Mouse (Mus musculus): ENCODE data around the gene Mmd2. TPM values are rescaled to one million over a fixed set of nuclear protein-coding genes. Genes with fewer than 3 reads are reported as not detected.

The Mmd2 gene
- polyA plus RNA-seq, 1 experiment from 2014 or later: 1.7 TPM

DNA sequence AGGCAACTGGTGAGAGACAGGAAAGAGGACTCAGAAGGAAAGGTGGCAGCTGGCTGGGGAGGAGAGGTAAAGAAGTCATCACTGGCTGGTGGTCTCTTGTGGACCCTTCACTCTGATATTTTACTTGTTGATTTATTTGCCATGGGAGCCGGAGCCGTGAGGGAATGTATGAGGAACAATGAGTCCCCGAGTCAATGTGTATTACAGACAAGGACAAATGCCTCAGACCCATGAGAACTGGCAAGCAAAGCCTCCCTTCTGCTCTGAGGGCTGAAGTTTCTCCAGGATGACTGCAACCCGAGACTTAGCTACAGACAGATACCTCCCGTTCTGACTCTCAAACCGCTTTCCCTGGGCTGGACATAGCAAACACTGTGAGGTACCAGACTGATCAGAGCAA is 7.7 kb upstream of the Mmd2 start:
- ATAC-seq: no peak
- Histone ChIP-seq H3K4me3 (ENCODE audit: low read length) (no peak overlapping the region), H3K27ac (ENCODE audit: low read length) (no peak overlapping the region), H3K9me3 (ENCODE audit: control insufficient read depth, low read length) (no peaks in the 10 kb centered on the region), H3K4me1 (ENCODE audit: control insufficient read depth, insufficient read depth, low read length) (no peaks in the 10 kb centered on the region), H3K9ac (ENCODE audit: low read depth, low read length) (no peak overlapping the region), H3K27me3 (replicated peaks; ENCODE audit: control insufficient read depth, insufficient read depth, low read length) (no peaks in the 10 kb centered on the region), H3K4me2 (ENCODE audit: low read depth, low read length) (no peak overlapping the region), H3K36me3 (ENCODE audit: control insufficient read depth, insufficient read depth, low read length) (no peaks in the 10 kb centered on the region)
- WGBS: 51% methylated on average over 6 of the region's 6 CpGs

DNA sequence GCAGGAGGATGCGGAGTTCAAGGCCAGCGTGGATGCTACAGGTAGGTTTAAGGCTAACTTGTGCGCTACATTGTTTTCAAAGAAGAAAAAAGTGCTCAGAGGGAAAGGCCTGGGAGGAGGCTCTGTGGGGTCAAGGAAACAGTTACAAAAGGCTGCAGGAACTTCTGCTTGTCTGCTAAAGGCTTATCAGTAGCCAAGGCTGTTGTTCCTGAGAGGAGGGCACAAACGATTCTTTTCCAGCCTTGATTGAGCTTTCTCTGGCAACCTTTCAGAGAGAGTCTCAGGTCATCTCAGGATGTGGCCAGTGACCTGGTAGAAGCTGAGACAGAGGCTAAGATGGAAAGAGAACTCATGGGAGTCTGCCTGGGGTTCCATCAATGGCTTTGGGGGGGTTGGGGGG is 7.0 kb upstream of the Mmd2 start:
- H3K27ac ChIP-seq (ENCODE audit: low read length): no peak overlapping the region
- H3K36me3 ChIP-seq (ENCODE audit: control insufficient read depth, insufficient read depth, low read length): no peaks in the 10 kb centered on the region
- ATAC-seq: no peak
- WGBS: 84% methylated on average over 4 of the region's 4 CpGs
- H3K9ac ChIP-seq (ENCODE audit: low read depth, low read length): no peak overlapping the region
- no peaks in the 10 kb centered on the region for H3K27me3 ChIP-seq (replicated peaks; ENCODE audit: control insufficient read depth, insufficient read depth, low read length)
- H3K4me1 ChIP-seq (ENCODE audit: control insufficient read depth, insufficient read depth, low read length): no peaks in the 10 kb centered on the region
- no peak overlapping the region for H3K4me2 ChIP-seq (ENCODE audit: low read depth, low read length)
- no peaks in the 10 kb centered on the region for H3K9me3 ChIP-seq (ENCODE audit: control insufficient read depth, low read length)
- no peak overlapping the region for H3K4me3 ChIP-seq (ENCODE audit: low read length)

DNA sequence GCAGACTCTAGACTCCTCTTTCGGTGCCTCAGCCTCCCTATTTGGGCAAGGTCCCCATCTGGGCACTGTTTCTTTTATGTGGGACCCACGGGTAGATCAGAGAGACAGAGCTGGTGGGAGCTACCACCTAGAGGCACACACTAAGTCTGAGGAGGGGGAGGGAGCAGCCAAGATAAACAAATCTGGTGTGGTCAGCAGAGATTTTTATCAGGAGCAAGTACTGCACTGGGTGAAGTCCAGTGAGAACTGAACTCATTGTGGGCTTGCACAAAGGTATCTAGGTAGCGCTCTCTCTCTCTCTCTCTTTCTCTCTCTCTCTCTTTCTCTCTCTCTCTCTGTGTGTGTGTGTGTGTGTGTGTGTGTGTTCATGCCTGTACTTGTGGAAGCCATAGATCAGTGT is 5.9 kb upstream of the Mmd2 start:
- H3K9me3 ChIP-seq (ENCODE audit: control insufficient read depth, low read length): no peaks in the 10 kb centered on the region
- H3K27me3 ChIP-seq (replicated peaks; ENCODE audit: control insufficient read depth, insufficient read depth, low read length): no peaks in the 10 kb centered on the region; the same call in 1 of the 2 replicates
- no peak overlapping the region for H3K9ac ChIP-seq (ENCODE audit: low read depth, low read length)
- no peak overlapping the region for H3K4me2 ChIP-seq (ENCODE audit: low read depth, low read length)
- H3K36me3 ChIP-seq (ENCODE audit: control insufficient read depth, insufficient read depth, low read length): no peaks in the 10 kb centered on the region
- WGBS: 58% methylated on average over 3 of the region's 3 CpGs
- H3K27ac ChIP-seq (ENCODE audit: low read length): no peak overlapping the region
- H3K4me3 ChIP-seq (ENCODE audit: low read length): no peak overlapping the region
- ATAC-seq: no peak
- H3K4me1 ChIP-seq (ENCODE audit: control insufficient read depth, insufficient read depth, low read length): no peaks in the 10 kb centered on the region

DNA sequence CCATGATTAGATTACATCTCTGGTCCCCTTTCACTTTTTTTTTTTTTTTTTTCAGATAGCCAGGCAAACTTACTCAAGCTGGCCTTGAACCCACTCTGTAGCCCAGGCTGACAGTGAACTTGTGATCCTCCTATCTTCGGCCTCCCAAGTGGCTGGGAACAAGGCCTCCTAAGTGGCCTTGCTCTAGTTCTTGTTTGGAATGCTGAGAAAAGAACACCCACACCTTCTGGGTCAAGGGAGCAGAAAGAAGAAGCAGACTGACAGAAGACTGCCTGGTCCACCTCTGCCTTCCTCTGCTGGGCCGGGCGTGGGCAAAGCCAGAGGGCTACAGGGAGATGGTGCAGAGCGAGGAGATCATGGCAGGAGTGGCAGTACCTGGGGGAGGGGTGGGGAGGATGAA is 1.8 kb upstream of the Mmd2 start:
- Histone ChIP-seq H3K36me3 (ENCODE audit: control insufficient read depth, insufficient read depth, low read length) (no peaks in the 10 kb centered on the region), H3K27ac (ENCODE audit: low read length) (no peak overlapping the region), H3K4me2 (ENCODE audit: low read depth, low read length) (no peak overlapping the region), H3K9ac (ENCODE audit: low read depth, low read length) (no peak overlapping the region), H3K4me1 (ENCODE audit: control insufficient read depth, insufficient read depth, low read length) (peaks cover 4% of the 10 kb centered on the region; the same call in 1 of the 2 replicates), H3K9me3 (ENCODE audit: control insufficient read depth, low read length) (no peaks in the 10 kb centered on the region), H3K4me3 (ENCODE audit: low read length) (no peak overlapping the region), H3K27me3 (replicated peaks; ENCODE audit: control insufficient read depth, insufficient read depth, low read length) (peaks cover 11% of the 10 kb centered on the region)
- 83% methylated on average over 4 of the region's 4 CpGs for WGBS
- ATAC-seq: no peak

DNA sequence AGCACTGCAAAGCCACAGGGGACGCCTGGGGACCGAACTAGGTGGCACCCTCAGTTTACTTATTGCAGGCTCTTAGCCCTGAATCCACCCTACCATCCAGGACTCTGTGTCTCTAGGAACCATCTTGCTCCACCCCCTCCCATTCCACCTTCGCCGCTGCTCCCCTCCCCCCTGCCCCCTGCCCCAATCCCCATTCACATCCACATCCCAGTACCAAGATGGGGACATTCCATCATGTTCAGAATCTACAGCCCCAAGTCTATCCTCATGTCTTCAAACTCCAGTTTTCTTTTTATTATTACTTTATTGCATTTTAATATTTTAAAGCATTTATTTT is 357 bp upstream of the Mmd2 start:
- ATAC-seq: no peak
- peak overlapping the region; percentile 73 for H3K4me2 ChIP-seq (ENCODE audit: low read depth, low read length)
- peak overlapping the region; percentile 44 for H3K4me3 ChIP-seq (ENCODE audit: low read length)
- H3K9ac ChIP-seq (ENCODE audit: low read depth, low read length): peak overlapping the region; percentile 50; the same call in 1 of the 2 replicates
- 4% methylated on average over 4 of the region's 4 CpGs for WGBS
- no peaks in the 10 kb centered on the region for H3K9me3 ChIP-seq (ENCODE audit: control insufficient read depth, low read length)
- no peak overlapping the region for H3K27ac ChIP-seq (ENCODE audit: low read length)
- peaks cover 4% of the 10 kb centered on the region; the same call in 1 of the 2 replicates for H3K4me1 ChIP-seq (ENCODE audit: control insufficient read depth, insufficient read depth, low read length)
- H3K27me3 ChIP-seq (replicated peaks; ENCODE audit: control insufficient read depth, insufficient read depth, low read length): peaks cover 11% of the 10 kb centered on the region
- no peaks in the 10 kb centered on the region for H3K36me3 ChIP-seq (ENCODE audit: control insufficient read depth, insufficient read depth, low read length)

DNA sequence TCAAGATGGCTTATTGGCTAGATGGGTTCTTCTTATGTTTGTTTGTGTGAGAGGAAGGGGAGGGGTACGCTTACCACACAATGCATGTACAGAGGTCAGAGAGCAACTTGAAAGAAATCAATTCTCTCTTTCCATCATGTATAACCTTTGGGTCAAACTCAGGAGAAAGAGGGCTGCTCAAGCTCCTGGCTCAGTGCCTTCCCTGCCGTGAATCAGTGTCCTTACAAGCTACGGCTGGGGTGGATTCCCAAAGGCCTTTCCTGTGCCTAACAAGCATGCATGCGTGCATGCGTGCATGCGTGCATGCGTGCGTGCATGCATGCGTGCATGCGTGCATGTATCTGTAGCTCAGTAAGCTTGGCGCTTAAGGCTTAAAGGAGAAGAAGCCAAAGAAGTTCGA is 3.3 kb downstream of the Mmd2 start:
- H3K9me3 ChIP-seq (ENCODE audit: control insufficient read depth, low read length): no peaks in the 10 kb centered on the region
- H3K9ac ChIP-seq (ENCODE audit: low read depth, low read length): no peak overlapping the region
- H3K4me3 ChIP-seq (ENCODE audit: low read length): no peak overlapping the region
- H3K4me1 ChIP-seq (ENCODE audit: control insufficient read depth, insufficient read depth, low read length): peaks cover 4% of the 10 kb centered on the region; the same call in 1 of the 2 replicates
- WGBS: 88% methylated on average over 12 of the region's 12 CpGs
- no peak overlapping the region for H3K4me2 ChIP-seq (ENCODE audit: low read depth, low read length)
- ATAC-seq: no peak
- H3K27ac ChIP-seq (ENCODE audit: low read length): no peak overlapping the region
- no peaks in the 10 kb centered on the region for H3K36me3 ChIP-seq (ENCODE audit: control insufficient read depth, insufficient read depth, low read length)
- peaks cover 11% of the 10 kb centered on the region for H3K27me3 ChIP-seq (replicated peaks; ENCODE audit: control insufficient read depth, insufficient read depth, low read length)

DNA sequence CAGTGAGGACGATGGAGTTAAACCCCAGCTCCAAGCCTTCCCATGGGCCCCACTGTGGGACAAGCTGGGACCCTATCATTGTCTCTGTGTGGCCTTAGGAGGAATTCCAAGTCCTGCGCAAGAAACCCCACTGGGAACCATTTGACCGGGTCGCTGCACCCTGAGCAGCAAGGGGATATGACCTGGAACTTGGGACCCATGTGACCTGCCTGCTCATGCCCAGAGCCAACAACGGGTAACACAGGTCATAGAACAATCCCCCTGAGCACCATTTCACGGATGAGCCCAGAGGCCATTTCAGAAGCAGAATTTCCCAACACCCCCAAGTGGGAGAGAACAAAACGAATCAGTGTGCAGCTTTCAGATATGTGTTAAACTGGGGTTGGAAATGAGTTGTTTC is 4.2 kb downstream of the Mmd2 start:
- no peak for ATAC-seq
- Histone ChIP-seq H3K4me3 (ENCODE audit: low read length) (no peak overlapping the region), H3K9ac (ENCODE audit: low read depth, low read length) (no peak overlapping the region), H3K9me3 (ENCODE audit: control insufficient read depth, low read length) (no peaks in the 10 kb centered on the region), H3K27me3 (replicated peaks; ENCODE audit: control insufficient read depth, insufficient read depth, low read length) (peaks cover 11% of the 10 kb centered on the region; the same call in 1 of the 2 replicates), H3K27ac (ENCODE audit: low read length) (no peak overlapping the region), H3K4me1 (ENCODE audit: control insufficient read depth, insufficient read depth, low read length) (peaks cover 4% of the 10 kb centered on the region; the same call in 1 of the 2 replicates), H3K36me3 (ENCODE audit: control insufficient read depth, insufficient read depth, low read length) (no peaks in the 10 kb centered on the region), H3K4me2 (ENCODE audit: low read depth, low read length) (no peak overlapping the region)
- WGBS: 86% methylated on average over 7 of the region's 7 CpGs

DNA sequence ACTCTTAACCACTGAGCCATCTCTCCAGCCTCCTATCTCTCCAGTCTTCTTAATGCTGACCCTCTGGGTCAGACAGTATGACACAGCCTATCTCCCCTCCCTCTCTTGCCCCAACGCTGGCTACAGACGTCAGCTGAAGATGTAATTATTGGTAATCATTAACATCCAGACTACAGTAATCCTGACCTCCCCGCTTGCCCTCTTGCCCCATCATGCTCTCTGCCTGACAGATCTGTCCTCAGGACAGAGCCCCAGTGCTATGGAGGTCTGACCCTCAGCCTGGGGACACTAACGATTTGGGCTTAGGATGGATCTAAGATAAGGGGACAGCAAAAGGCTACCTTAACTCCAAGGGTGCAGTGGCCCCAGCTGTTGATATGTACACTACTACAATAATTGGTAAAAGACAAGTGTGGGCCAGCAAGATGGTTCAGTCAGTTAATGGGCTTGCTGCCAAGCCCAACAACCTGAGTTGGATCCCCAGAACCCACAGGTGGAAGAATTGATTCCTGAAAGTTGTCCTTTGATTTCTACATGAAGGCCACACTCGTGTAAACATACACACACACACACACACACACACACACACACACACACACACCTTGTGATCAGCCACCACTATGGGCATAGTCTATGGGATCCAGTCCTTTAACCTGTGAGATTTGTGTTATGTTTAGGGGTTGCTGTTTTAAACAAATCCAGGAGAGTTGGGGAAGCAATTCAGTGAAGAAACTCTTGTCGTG is 10.8 kb downstream of the Mmd2 start:
- Histone ChIP-seq H3K36me3 (ENCODE audit: control insufficient read depth, insufficient read depth, low read length) (no peaks in the 10 kb centered on the region), H3K4me3 (ENCODE audit: low read length) (no peak overlapping the region), H3K4me1 (ENCODE audit: control insufficient read depth, insufficient read depth, low read length) (0 out of 2 replicates have a peak, but pooled peaks cover 4% of the 10 kb centered on the region), H3K9me3 (ENCODE audit: control insufficient read depth, low read length) (no peaks in the 10 kb centered on the region), H3K9ac (ENCODE audit: low read depth, low read length) (no peak overlapping the region), H3K27ac (ENCODE audit: low read length) (no peak overlapping the region), H3K4me2 (ENCODE audit: low read depth, low read length) (no peak overlapping the region), H3K27me3 (replicated peaks; ENCODE audit: control insufficient read depth, insufficient read depth, low read length) (no peaks in the 10 kb centered on the region)
- WGBS: 58% methylated on average over 6 of the region's 6 CpGs
- ATAC-seq: peak; percentile 70

DNA sequence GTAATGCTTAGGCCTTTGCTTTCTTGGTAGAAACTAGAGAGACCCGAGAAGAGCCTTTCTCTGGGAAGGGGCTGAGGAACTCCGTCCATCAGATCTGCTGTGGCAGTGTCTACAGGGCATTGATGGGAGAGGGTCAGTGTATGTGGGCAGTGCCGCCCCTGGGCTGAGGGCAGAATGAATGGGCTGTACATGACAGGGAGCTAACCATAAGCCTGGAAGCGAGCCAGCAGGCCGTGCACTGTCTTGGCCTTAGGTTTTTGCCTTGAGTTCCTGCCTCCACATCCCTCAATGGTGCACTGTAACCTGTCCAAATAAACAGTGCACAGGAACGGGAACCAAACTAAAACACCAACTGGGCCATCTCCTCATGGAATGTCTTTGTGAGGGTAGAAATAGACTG is 11.9 kb downstream of the Mmd2 start:
- no peak for ATAC-seq

DNA sequence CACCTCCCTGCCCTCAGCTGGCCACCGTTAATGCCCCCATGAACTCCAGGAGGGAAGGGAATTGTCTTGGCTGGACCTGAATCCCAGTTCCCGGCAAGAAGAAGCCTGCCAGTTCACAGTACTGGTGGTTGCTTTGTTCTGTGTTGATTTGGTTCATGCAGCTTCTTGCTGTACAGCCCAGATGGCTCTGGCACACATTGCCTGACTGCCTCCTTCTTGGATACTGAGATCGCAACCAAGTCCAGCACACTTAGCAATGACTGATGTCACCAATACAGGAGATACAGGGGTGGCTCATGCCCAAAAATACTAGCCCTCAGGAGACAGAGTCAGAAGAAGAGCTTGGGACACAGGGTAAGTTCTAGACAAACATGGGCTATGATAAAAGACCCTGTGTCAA is 12.9 kb downstream of the Mmd2 start:
- Histone ChIP-seq H3K27ac (ENCODE audit: low read length) (no peak overlapping the region), H3K9me3 (ENCODE audit: control insufficient read depth, low read length) (no peaks in the 10 kb centered on the region), H3K4me2 (ENCODE audit: low read depth, low read length) (no peak overlapping the region), H3K36me3 (ENCODE audit: control insufficient read depth, insufficient read depth, low read length) (no peaks in the 10 kb centered on the region), H3K4me1 (ENCODE audit: control insufficient read depth, insufficient read depth, low read length) (0 out of 2 replicates have a peak, but pooled peaks cover 4% of the 10 kb centered on the region), H3K4me3 (ENCODE audit: low read length) (no peak overlapping the region), H3K9ac (ENCODE audit: low read depth, low read length) (no peak overlapping the region), H3K27me3 (replicated peaks; ENCODE audit: control insufficient read depth, insufficient read depth, low read length) (no peaks in the 10 kb centered on the region)
- ATAC-seq: no peak
- 64% methylated on average over 3 of the region's 3 CpGs for WGBS

More for the DNA sequence above, 11.9 kb downstream of the Mmd2 start:
- no peaks in the 10 kb centered on the region for H3K27me3 ChIP-seq (replicated peaks; ENCODE audit: control insufficient read depth, insufficient read depth, low read length)
- H3K27ac ChIP-seq (ENCODE audit: low read length): no peak overlapping the region
- no peaks in the 10 kb centered on the region for H3K9me3 ChIP-seq (ENCODE audit: control insufficient read depth, low read length)
- no peak overlapping the region for H3K9ac ChIP-seq (ENCODE audit: low read depth, low read length)
- 84% methylated on average over 6 of the region's 6 CpGs for WGBS
- no peaks in the 10 kb centered on the region for H3K36me3 ChIP-seq (ENCODE audit: control insufficient read depth, insufficient read depth, low read length)
- H3K4me2 ChIP-seq (ENCODE audit: low read depth, low read length): no peak overlapping the region
- no peak overlapping the region for H3K4me3 ChIP-seq (ENCODE audit: low read length)
- H3K4me1 ChIP-seq (ENCODE audit: control insufficient read depth, insufficient read depth, low read length): 0 out of 2 replicates have a peak, but pooled peaks cover 4% of the 10 kb centered on the region

Measured in intestine, embryonic 16.5 days (tissue).